Mouse (Mus musculus) monocyte, adult 5-6 weeks (primary cell): ENCODE data around the gene Sycn. TPM values are rescaled to one million over a fixed set of nuclear protein-coding genes. Genes with fewer than 3 reads are reported as not detected.
"Not testable (repeated sequence)": the region's sequence is repeated elsewhere in the genome, so short reads cannot be mapped to it uniquely, and the experiment has no call there.

ENCODE experiments used
- ATAC-seq: fragments of 153-309, 156-312 bp; replicated peaks from 2 replicates; pipeline ENCODE4 v1.8.0; 2017; ENCODE audit warnings: mild to moderate bottlenecking; ENCODE audit not compliant: low TSS enrichment, insufficient number of reproducible peaks, severe bottlenecking, poor library complexity, low FRiP score
- total RNA-seq: library from RNA; stranded (forward); fragments of 200-1000, 200-491, 200-594 nt; gene quantifications from 3 replicates; pipeline ENCODE4 v1.2.3, GENCODE M21; 2017

Sycn gene
- total RNA-seq = not detected in 3 replicates

GRCm38 (mm10) chr7:28540526-28540925 lies at the start of gene Sycn:
Sycn (plus strand) TSS chr7:28540885.
- ATAC-seq = no peak

DNA sequence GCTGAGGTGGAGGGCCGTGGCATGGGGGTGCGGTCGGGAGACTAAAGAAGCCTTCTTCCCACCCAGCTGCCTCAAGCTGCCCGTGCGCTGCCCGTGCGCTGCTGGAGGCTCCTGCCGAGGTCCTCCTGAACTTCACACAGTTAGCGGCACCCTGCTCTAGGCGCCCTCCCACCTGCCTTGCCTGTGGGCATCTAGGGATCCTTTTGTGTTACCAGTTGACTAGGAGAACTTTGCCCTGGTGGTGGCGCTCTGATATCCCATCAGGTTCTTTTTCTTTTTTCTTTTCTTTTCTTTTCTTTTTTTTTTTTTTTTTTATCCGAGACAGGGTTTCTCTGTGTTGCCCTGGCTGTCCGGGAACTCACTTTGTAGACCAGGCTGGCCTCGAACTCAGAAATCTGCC lies 49.8 kb upstream of the Sycn start:
- no peak for ATAC-seq

DNA sequence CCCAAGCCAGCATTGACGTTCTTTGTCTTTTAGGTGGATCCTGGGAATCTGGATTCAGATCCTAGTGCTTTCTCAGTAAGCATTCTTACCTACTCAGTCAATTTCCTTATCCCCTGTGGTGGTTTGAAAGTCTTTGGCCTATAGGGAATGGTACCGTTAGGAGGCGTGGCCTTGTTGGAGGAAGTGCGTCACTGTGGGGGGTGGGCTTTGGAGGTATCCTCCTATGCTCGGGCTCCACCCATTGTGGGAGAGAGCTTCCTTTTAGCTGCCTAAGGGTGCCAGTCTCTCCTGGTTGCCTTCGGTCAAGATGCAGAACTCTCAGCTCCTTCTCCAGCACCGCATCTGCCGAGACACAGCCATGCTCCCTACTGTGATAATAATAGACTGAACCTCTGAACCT lies 48.4 kb upstream of the Sycn start:
- ATAC-seq = no peak

GRCm38 (mm10) chr7:28495426-28495825 lies 45.3 kb upstream of the Sycn start:
- ATAC-seq = no peak

DNA sequence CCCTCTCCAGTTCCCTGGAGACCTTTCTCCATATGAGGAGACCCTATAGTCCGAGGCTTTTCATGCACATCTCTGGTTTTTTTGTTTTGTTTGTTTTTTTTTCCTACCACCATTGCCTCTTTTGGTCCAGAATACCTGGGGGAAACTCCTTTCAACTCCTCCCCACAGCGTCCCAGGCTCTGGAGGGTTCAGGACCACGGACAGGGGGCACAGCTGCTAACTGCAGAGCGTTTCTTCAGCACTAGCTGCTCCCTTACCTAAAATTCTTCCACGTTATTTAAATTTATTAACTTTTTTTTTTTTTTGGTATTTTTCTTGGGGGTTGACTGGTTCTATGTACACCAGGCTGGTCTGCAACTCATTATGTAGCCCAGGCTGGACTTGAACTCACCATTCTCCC lies 35.1 kb upstream of the Sycn start:
- ATAC-seq = no peak

GRCm38 (mm10) chr7:28509121-28509520 lies 31.6 kb upstream of the Sycn start:
- not testable (repeated sequence) for ATAC-seq

DNA sequence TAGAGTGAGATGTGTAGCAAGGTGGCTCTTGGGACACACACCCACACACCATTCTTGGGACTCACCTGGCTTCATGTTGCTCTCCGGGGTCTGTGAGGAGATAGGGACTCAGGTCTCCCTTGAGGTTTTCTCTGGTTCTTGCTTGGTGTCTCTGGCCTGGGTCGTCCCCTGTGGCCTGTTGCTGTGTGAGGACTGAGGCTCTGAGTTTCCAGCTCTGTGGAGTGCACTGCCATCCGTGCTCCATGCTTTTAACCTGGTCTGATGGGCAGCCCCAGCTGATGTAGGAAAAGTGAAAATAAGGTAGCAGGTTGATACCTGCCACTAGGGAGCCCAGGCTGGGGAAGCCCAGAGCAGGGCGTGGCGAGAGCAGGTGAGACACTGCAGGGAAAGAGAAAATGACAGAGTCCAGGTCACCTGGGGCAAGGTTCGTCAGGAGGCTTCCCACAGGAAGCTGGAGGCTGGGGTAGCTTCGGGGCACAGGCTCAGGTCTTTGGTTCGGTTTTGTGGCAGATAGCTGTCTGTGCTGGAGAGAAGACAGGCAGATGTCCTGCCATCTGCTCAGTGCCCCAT lies 30.2 kb upstream of the Sycn start, which contains the start of gene Ifnl2:
Gene Ifnl2, minus strand, starts transcription at position 51 of the 570 bp plus-strand sequence.
- ATAC-seq = not testable (repeated sequence)

DNA sequence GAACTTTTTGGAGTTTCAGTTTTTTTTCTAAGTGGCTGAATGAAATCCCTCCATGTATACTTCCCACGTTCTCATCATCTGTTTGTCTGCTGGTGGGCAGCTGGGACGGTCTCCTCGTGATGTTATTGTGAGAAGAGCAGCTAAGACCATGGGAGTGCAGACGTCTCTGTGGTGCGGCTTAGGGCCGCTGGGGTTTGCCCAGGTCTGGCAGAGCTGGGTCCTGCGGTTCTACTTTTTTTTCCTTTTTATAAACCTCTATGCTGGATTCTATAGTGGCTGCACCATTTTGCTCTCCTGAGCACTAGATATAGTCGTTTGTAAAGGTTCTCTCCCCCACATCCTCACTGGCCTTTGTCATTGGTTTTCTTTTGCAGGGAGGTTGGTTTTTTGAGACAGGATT lies 29.2 kb upstream of the Sycn start:
- no peak for ATAC-seq

DNA sequence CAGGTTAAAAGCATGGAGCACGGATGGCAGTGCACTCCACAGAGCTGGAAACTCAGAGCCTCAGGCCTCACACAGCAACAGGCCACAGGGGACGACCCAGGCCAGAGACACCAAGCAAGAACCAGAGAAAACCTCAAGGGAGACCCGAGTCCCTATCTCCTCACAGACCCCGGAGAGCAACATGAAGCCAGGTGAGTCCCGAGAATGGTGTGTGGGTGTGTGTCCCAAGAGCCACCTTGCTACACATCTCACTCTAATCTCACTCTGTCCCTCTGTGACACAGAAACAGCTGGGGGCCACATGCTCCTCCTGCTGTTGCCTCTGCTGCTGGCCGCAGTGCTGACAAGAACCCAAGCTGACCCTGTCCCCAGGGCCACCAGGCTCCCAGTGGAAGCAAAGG lies 18.1 kb upstream of the Sycn start, which contains the start of gene Ifnl3:
Gene Ifnl3, plus strand, starts transcription at position 301 of the 400 bp plus-strand sequence.
- ATAC-seq = not testable (repeated sequence)

GRCm38 (mm10) chr7:28527922-28528719 lies 12.6 kb upstream of the Sycn start:
- peak; percentile 87 for ATAC-seq

GRCm38 (mm10) chr7:28532005-28532404 lies 8.7 kb upstream of the Sycn start:
- ATAC-seq = no peak

DNA sequence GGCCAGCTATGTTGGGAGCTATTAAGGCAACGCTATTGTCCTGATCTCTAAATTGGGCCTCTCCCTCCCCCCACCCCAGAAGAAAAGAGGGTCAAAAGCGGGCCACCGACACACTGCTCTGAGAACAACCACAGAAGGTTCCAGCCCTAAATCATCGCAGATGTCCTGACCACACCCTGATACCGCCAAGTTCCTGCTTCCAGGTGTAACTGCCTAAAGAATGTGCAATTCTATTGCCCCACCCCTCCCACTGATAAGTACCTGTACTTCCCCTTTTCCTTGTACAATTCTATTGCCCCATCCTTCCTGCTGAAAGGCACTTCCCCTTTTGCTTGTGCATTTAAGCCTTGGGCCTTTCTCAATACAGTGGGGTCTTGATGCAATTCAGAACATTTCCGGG lies 1.8 kb upstream of the Sycn start:
- ATAC-seq = not testable (repeated sequence)

GRCm38 (mm10) chr7:28544051-28544601 lies 3.4 kb downstream of the Sycn start:
- no peak for ATAC-seq

- no peak for ATAC-seq
These were observed 4.6 kb downstream of the Sycn start for GRCm38 (mm10) chr7:28545048-28545890.

DNA sequence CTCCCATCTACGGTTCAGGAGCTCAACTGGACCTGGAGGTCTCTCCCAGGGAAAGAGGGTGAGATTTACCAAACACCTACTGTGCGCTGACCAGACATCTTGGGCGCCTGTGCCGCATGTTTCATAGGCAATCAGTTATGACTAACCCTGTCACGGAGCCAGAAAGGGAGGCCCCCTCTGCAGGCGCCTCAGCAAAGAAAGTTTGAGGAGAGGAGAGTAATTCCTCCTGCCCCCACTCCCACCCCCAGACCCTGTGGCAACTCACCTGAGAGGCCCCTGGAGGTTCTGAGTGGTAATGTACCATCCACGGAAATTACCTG lies 5.2 kb downstream of the Sycn start:
- no peak for ATAC-seq

DNA sequence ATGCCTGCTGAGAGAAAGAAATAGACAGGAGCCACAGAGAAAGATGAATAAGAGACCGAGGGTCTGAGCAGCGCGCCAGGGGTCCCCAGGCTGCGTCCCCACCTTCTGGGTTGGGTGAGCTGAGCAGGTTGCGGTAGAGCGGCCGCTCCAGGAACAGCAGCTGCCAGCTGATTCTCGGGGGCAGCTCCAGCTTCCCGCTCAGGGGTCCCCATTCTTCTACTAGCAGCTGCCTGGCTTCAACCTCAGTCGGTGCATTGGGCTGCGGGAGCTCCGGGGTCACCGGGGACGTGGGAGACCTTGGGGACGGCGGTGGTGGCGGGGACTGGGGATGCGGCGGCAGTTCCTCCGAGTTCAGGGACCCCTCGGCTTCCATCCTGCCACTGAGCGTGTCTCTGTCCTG lies 6.0 kb downstream of the Sycn start:
- ATAC-seq = no peak

DNA sequence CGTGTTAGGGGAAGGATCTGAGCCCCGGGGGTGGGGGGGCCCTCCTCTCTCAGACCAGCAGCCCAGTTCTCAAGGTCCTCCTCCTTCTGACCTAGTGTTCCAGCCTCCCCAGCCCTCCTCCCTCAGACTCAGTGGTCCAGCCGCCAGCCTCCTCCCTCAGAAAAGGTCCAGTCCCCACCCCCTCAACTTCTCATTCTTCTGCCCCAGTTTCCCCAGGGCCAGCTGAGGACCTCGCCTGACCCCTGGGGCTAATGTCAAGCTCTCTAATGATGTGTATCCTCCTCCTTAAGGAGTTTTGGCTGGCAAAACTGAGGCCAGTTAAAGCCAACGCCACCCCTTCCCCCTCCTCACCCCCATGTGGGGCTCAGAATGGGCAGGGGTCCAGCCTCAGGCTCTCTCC lies 6.5 kb downstream of the Sycn start, which contains the start of gene Nccrp1:
Gene Nccrp1, minus strand, starts transcription at position 101 of the 400 bp plus-strand sequence.
- no peak for ATAC-seq

DNA sequence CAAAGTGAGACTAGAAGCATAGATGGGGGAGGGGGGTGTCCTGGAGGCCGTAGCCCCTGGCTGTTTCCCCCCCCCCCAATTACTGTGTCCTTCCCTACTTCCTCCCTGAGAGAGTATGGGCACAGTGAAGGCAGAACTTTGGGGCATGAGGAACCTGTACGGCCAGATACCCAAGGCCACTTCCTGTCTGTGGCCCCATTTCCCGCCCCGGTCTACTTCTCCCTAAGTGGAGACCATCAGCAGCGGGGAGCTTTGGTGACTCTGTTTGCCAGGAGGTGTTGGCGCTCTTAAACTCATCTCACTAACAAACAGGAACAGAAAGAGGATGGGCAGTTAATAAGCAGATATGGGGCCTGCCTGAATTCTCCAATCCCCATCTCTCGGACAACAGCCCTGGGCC lies 6.9 kb downstream of the Sycn start:
- ATAC-seq = peak; percentile 64

GRCm38 (mm10) chr7:28553076-28553475 lies 12.4 kb downstream of the Sycn start:
- no peak for ATAC-seq
